Mouse (Mus musculus): ENCODE data around the gene Rrp1. TPM values are rescaled to one million over a fixed set of nuclear protein-coding genes. Genes with fewer than 3 reads are reported as not detected.

Rrp1 gene
- total RNA-seq, 1 experiment, result 161 TPM

DNA sequence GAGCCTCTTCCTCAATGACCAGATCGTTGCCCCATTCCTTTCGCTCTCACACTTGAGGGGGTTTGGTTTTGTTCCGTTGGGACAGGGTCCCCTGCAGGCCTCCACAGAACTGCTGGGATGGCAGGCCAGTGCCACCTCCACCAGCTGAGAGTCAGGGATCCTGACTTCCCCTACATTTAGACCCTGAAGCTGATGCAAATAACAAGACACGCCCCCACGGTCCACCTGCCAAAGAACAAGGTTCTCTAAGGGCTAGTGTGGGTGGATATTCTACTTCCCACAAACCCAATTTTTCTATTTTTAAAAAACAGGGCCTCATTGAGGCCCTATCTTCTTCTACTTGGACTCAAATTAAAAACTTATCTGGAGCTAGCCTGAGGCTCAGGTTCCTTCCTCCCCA, 55.1 kb downstream of the Rrp1 start:
- no peak for DNase-seq (ENCODE audit: low read depth, low spot score)
- Histone ChIP-seq H3K36me3 (ENCODE audit: control insufficient read depth, insufficient read depth, low read length, poor library complexity, severe bottlenecking) (no peaks in the 10 kb centered on the region), H3K4me3 (ENCODE audit: insufficient read depth in 1 of 2, low read depth in 1 of 2, low read length in 2 of 2, poor library complexity in 1 of 2, severe bottlenecking in 1 of 2) (no peak overlapping the region), H3K9ac (ENCODE audit: insufficient read depth, low read depth, low read length, poor library complexity, severe bottlenecking) (no peak overlapping the region), H3K9me3 (ENCODE audit: control insufficient read depth, insufficient read depth, low read depth, low read length) (no peaks in the 10 kb centered on the region), H3K27ac (ENCODE audit: insufficient read depth, low read depth, low read length, poor library complexity, severe bottlenecking) (no peak overlapping the region), H3K4me1 (ENCODE audit: control insufficient read depth in 2 of 2, insufficient read depth in 2 of 2, low read length in 2 of 2, poor library complexity in 1 of 2) (peaks cover 0 to 11% of the 10 kb centered on the region in 2 experiments; a peak in 2 of 4 replicates)
- TF ChIP-seq ZNF384 (IDR thresholded peaks at IDR 0.05; ENCODE audit: low read depth, low read length), result no peak
- no peak for TF ChIP-seq CHD2 (IDR thresholded peaks at IDR 0.05; ENCODE audit: low read depth, low read length)
- TF ChIP-seq MAFK (IDR thresholded peaks at IDR 0.05; ENCODE audit: insufficient read depth, low read depth, low read length), result no peak
- TF ChIP-seq ZC3H11A (IDR thresholded peaks at IDR 0.05; ENCODE audit: borderline replicate concordance, low read depth, low read length), result no peak
- TF ChIP-seq HCFC1 (IDR thresholded peaks at IDR 0.05; ENCODE audit: borderline replicate concordance, insufficient read depth, low read length), result no peak
- in situ Hi-C loops (cut with MboI; ENCODE audit: low sequenced_read_pairs in 2 of 2, unreplicated experiment in 2 of 2), result no loop called here

DNA sequence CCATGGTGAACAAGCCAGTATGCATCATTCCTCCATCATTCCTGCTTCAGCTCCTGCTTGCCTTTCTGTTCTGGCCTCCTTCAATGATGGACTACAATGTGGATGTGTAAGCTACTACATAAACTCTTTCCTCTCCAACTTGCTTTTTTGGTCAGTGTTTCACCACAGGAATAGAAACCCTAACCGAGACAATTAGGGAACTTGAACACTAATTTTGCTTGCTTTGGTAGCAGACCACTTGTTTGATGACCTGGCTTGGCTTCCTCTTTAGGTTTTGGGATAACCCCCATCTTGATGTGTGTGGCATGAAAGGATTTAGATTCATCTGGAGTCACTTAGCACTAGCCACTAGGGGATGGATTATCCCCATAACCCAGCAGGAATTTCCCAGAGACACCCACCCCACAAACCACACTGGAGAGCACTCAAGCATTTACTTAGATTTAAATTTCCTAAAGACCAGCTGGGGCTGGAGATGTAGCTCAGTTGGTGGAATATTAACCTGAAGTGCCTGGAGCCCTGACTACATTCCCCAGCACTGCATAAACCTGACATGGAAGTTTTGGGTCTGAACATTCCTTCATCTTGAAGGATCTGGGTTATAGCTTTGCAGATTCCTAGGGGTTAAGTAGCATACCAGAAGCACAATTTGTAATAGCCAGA, 56.8 kb downstream of the Rrp1 start:
- no peak overlapping the region for H3K27ac ChIP-seq (ENCODE audit: insufficient read depth, low read depth, low read length, poor library complexity, severe bottlenecking)
- TF ChIP-seq MAFK (IDR thresholded peaks at IDR 0.05; ENCODE audit: insufficient read depth, low read depth, low read length), result no peak
- TF ChIP-seq ZC3H11A (IDR thresholded peaks at IDR 0.05; ENCODE audit: borderline replicate concordance, low read depth, low read length), result no peak
- TF ChIP-seq HCFC1 (IDR thresholded peaks at IDR 0.05; ENCODE audit: borderline replicate concordance, insufficient read depth, low read length), result no peak
- TF ChIP-seq CHD2 (IDR thresholded peaks at IDR 0.05; ENCODE audit: low read depth, low read length), result no peak
- no peak for TF ChIP-seq ZNF384 (IDR thresholded peaks at IDR 0.05; ENCODE audit: low read depth, low read length)
- no peaks in the 10 kb centered on the region for H3K9me3 ChIP-seq (ENCODE audit: control insufficient read depth, insufficient read depth, low read depth, low read length)
- in situ Hi-C loops (cut with MboI; ENCODE audit: low sequenced_read_pairs in 2 of 2, unreplicated experiment in 2 of 2), result no loop called here
- no peak overlapping the region for H3K9ac ChIP-seq (ENCODE audit: insufficient read depth, low read depth, low read length, poor library complexity, severe bottlenecking)
- H3K4me3 ChIP-seq (ENCODE audit: insufficient read depth in 1 of 2, low read depth in 1 of 2, low read length in 2 of 2, poor library complexity in 1 of 2, severe bottlenecking in 1 of 2), result no peak overlapping the region
- H3K36me3 ChIP-seq (ENCODE audit: control insufficient read depth, insufficient read depth, low read length, poor library complexity, severe bottlenecking), result no peaks in the 10 kb centered on the region
- peaks cover 0 to 12% of the 10 kb centered on the region in 2 experiments; a peak in 2 of 4 replicates for H3K4me1 ChIP-seq (ENCODE audit: control insufficient read depth in 2 of 2, insufficient read depth in 2 of 2, low read length in 2 of 2, poor library complexity in 1 of 2)
- no peak for DNase-seq (ENCODE audit: low read depth, low spot score)

DNA sequence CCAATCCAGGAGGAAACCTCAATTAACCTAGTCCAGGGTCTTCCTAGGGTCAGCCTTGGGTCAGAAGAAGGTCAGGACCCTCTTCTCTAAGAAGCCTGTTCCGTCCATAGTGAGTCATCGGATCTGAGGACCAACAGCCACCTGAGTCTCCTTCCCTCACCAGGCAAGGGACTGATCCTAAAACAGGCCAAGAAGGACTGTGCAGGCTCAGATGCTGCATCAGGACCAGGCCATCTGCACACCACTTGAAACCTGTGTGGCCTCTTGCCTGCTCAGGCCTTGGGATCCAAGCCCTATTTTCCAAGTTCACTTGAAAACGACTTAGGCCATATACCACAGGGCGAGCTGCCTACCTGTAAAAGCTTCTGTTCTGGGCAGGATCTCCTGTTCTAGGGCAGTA, 59.6 kb downstream of the Rrp1 start:
- no peak for DNase-seq (ENCODE audit: low read depth, low spot score)
- Histone ChIP-seq H3K4me1 (ENCODE audit: control insufficient read depth in 2 of 2, insufficient read depth in 2 of 2, low read length in 2 of 2, poor library complexity in 1 of 2) (peaks cover 0 to 14% of the 10 kb centered on the region in 2 experiments; a peak in 2 of 4 replicates), H3K9me3 (ENCODE audit: control insufficient read depth, insufficient read depth, low read depth, low read length) (no peaks in the 10 kb centered on the region), H3K36me3 (ENCODE audit: control insufficient read depth, insufficient read depth, low read length, poor library complexity, severe bottlenecking) (no peaks in the 10 kb centered on the region; the same call in 1 of the 2 replicates), H3K9ac (ENCODE audit: insufficient read depth, low read depth, low read length, poor library complexity, severe bottlenecking) (no peak overlapping the region), H3K27ac (ENCODE audit: insufficient read depth, low read depth, low read length, poor library complexity, severe bottlenecking) (no peak overlapping the region), H3K4me3 (ENCODE audit: insufficient read depth in 1 of 2, low read depth in 1 of 2, low read length in 2 of 2, poor library complexity in 1 of 2, severe bottlenecking in 1 of 2) (peak overlapping the region in 1 of 2 experiments; percentile 68; a peak in 1 of 4 replicates)
- TF ChIP-seq CHD2 (IDR thresholded peaks at IDR 0.05; ENCODE audit: low read depth, low read length), result no peak
- no peak for TF ChIP-seq ZNF384 (IDR thresholded peaks at IDR 0.05; ENCODE audit: low read depth, low read length)
- no peak for TF ChIP-seq MAFK (IDR thresholded peaks at IDR 0.05; ENCODE audit: insufficient read depth, low read depth, low read length)
- no peak for TF ChIP-seq HCFC1 (IDR thresholded peaks at IDR 0.05; ENCODE audit: borderline replicate concordance, insufficient read depth, low read length)
- TF ChIP-seq ZC3H11A (IDR thresholded peaks at IDR 0.05; ENCODE audit: borderline replicate concordance, low read depth, low read length), result no peak
- in situ Hi-C loops (cut with MboI; ENCODE audit: low sequenced_read_pairs in 2 of 2, unreplicated experiment in 2 of 2), result no loop called here

DNA sequence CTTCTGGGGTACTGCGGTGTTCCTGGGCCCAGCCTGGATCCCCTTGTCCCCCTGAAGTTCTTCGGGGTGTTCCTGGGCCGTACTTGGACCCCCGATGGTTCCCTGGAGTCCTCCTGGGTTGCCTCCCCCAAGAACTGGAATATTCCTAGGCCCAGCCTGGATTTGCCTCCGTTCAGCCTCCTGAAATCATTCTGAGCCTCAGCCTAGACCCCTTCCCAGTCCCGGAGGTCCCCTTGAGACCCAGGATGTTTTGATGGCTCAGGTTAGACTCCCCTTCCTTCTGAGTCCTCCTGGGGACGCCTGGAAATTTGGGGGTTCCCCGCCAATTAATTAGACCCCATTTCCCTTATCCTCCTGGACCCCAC, 60.2 kb downstream of the Rrp1 start:
- Histone ChIP-seq H3K9me3 (ENCODE audit: control insufficient read depth, insufficient read depth, low read depth, low read length) (no peaks in the 10 kb centered on the region), H3K36me3 (ENCODE audit: control insufficient read depth, insufficient read depth, low read length, poor library complexity, severe bottlenecking) (no peaks in the 10 kb centered on the region; the same call in 1 of the 2 replicates), H3K9ac (ENCODE audit: insufficient read depth, low read depth, low read length, poor library complexity, severe bottlenecking) (peak overlapping the region; percentile 79), H3K4me3 (ENCODE audit: insufficient read depth in 1 of 2, low read depth in 1 of 2, low read length in 2 of 2, poor library complexity in 1 of 2, severe bottlenecking in 1 of 2) (peak overlapping the region; percentile 68 to 76), H3K27ac (ENCODE audit: insufficient read depth, low read depth, low read length, poor library complexity, severe bottlenecking) (no peak overlapping the region), H3K4me1 (ENCODE audit: control insufficient read depth in 2 of 2, insufficient read depth in 2 of 2, low read length in 2 of 2, poor library complexity in 1 of 2) (peaks cover 0 to 14% of the 10 kb centered on the region in 2 experiments; a peak in 2 of 4 replicates)
- TF ChIP-seq CHD2 (IDR thresholded peaks at IDR 0.05; ENCODE audit: low read depth, low read length) (no peak), HCFC1 (IDR thresholded peaks at IDR 0.05; ENCODE audit: borderline replicate concordance, insufficient read depth, low read length) (no peak), ZNF384 (IDR thresholded peaks at IDR 0.05; ENCODE audit: low read depth, low read length) (no peak), ZC3H11A (IDR thresholded peaks at IDR 0.05; ENCODE audit: borderline replicate concordance, low read depth, low read length) (no peak), MAFK (IDR thresholded peaks at IDR 0.05; ENCODE audit: insufficient read depth, low read depth, low read length) (no peak)
- in situ Hi-C loops (cut with MboI; ENCODE audit: low sequenced_read_pairs in 2 of 2, unreplicated experiment in 2 of 2), result no loop called here
- no peak for DNase-seq (ENCODE audit: low read depth, low spot score)

All from ES-E14 (cell line).